Mouse (Mus musculus) heart, embryonic 14.5 days (tissue): ENCODE results near the gene G430095P16Rik. TPM values are rescaled to one million over a fixed set of nuclear protein-coding genes. Genes with fewer than 3 reads are reported as not detected.

Experiments
- ATAC-seq: fragments of 200-750 bp; cut with Nextera tagmentation; 2 replicates; pipeline ENCODE4 v1.8.0; 2017; ENCODE audit warnings: low read depth, moderate TSS enrichment; ENCODE audit not compliant: insufficient number of reproducible peaks, insufficient read depth, low FRiP score
- H3K27ac ChIP-seq, 2 experiments: fragments of 200-500 bp in 1 of 2; fragments of 300-500 bp in 1 of 2; sonication (generic) in 1 of 2; replicated peaks in 1 of 2; 2 replicates each; pipeline ENCODE4 v1.5.1; 2012 to 2014; ENCODE audit warnings: low read depth in 2 of 2, low read length in 2 of 2, control low read depth in 1 of 2, mild to moderate bottlenecking in 1 of 2, mixed read lengths in 1 of 2; ENCODE audit not compliant: control insufficient read depth in 1 of 2, insufficient read depth in 1 of 2
- H3K27me3 ChIP-seq: fragments of 300-500 bp; sonication (generic); 2 replicates; pipeline ENCODE4 v1.6.1; 2014; ENCODE audit warnings: mild to moderate bottlenecking, low read length, control low read depth; ENCODE audit not compliant: control insufficient read depth, insufficient read depth
- H3K36me3 ChIP-seq: fragments of 300-500 bp; sonication (generic); 2 replicates; pipeline ENCODE4 v1.6.1; 2014; ENCODE audit warnings: mild to moderate bottlenecking, control low read depth, low read length, mixed read lengths; ENCODE audit not compliant: control insufficient read depth, insufficient read depth
- H3K4me1 ChIP-seq, 2 experiments: fragments of 200-500 bp in 1 of 2; fragments of 300-500 bp in 1 of 2; sonication (generic) in 1 of 2; 2 replicates each; pipeline ENCODE4 v1.6.1; 2012 to 2014; ENCODE audit warnings: low read length in 2 of 2, control low read depth in 1 of 2, mixed read lengths in 1 of 2; ENCODE audit not compliant: control insufficient read depth in 2 of 2, insufficient read depth in 2 of 2
- H3K4me2 ChIP-seq: fragments of 300-500 bp; sonication (generic); 2 replicates; pipeline ENCODE4 v1.6.1; 2014; ENCODE audit warnings: mild to moderate bottlenecking, low read length
- H3K4me3 ChIP-seq, 2 experiments: fragments of 200-500 bp in 1 of 2; fragments of 300-500 bp in 1 of 2; sonication (generic) in 1 of 2; 2 replicates each; pipeline ENCODE4 v1.5.1; 2012 to 2014; ENCODE audit warnings: low read length in 2 of 2, mild to moderate bottlenecking in 2 of 2, control low read depth in 1 of 2, low read depth in 1 of 2, moderate library complexity in 1 of 2; ENCODE audit not compliant: control insufficient read depth in 1 of 2, insufficient read depth in 1 of 2
- H3K9ac ChIP-seq: fragments of 300-500 bp; sonication (generic); 2 replicates; pipeline ENCODE4 v1.6.1; 2014; ENCODE audit warnings: mild to moderate bottlenecking, low read length
- H3K9me3 ChIP-seq: fragments of 300-500 bp; sonication (generic); 2 replicates; pipeline ENCODE4 v1.6.1; 2016; ENCODE audit warnings: low read length, control low read depth; ENCODE audit not compliant: control insufficient read depth
- WGBS: fragments of 180-500 bp; shearing (Covaris S2); extraction: QIAGEN DNeasy Blood & Tissue Kit; methylation state at CpG from one replicate; pipeline ENCODE4 v1.1.7; 2014; 5-methylcytosine and 5-hydroxymethylcytosine counted together
- polyA plus RNA-seq: library from polyadenylated mRNA; unstranded; fragments of >200 nt; fragmentation: Nextera tagmentation; extraction: Ambion mirVana; gene quantifications from 2 replicates; pipeline ENCODE4 v1.2.1, GENCODE M21; 2014

Gene G430095P16Rik
- polyA plus RNA-seq, 1 experiment from 2014 or later, result 5.9 TPM

- Histone ChIP-seq H3K36me3 (peaks cover 47% of the 10 kb centered on the region), H3K4me2 (peak overlapping the region; percentile 32; the same call in 1 of the 2 replicates), H3K9me3 (no peaks in the 10 kb centered on the region), H3K27me3 (peaks cover 26% of the 10 kb centered on the region), H3K27ac (peak overlapping the region; percentile 63 to 85), H3K4me3 (no peak overlapping the region), H3K9ac (no peak overlapping the region), H3K4me1 (peaks cover 10 to 26% of the 10 kb centered on the region in 2 experiments; a peak in 3 of 4 replicates)
- 54% methylated on average over 7 of the region's 7 CpGs for WGBS
- ATAC-seq, result peak; percentile 52
Observed at GRCm38 (mm10) chr8:84699861-84700322, 22.9 kb upstream of the G430095P16Rik start.

- ATAC-seq, result no peak
- peaks cover 41% of the 10 kb centered on the region for H3K36me3 ChIP-seq
- no peaks in the 10 kb centered on the region for H3K9me3 ChIP-seq
- WGBS, result 76% methylated on average over 5 of the region's 5 CpGs
- peaks cover 10 to 31% of the 10 kb centered on the region in 2 experiments; a peak in 3 of 4 replicates for H3K4me1 ChIP-seq
- H3K4me3 ChIP-seq, result no peak overlapping the region
- H3K9ac ChIP-seq, result no peak overlapping the region
- H3K27ac ChIP-seq, result peak overlapping the region; percentile 63 to 85
- 0 out of 2 replicates have a peak overlapping the region, but pooled peaks have one; percentile 32 for H3K4me2 ChIP-seq
- H3K27me3 ChIP-seq, result peaks cover 32% of the 10 kb centered on the region
Observed at GRCm38 (mm10) chr8:84700526-84700925, 22.3 kb upstream of the G430095P16Rik start.

GRCm38 (mm10) chr8:84700941-84701911, 21.6 kb upstream of the G430095P16Rik start, which contains the start of gene Lyl1:
Gene Lyl1, plus strand, starts transcription at chr8:84701457.
- peak; percentile 71 for ATAC-seq
- Histone ChIP-seq H3K9me3 (no peaks in the 10 kb centered on the region), H3K4me1 (peaks cover 10 to 31% of the 10 kb centered on the region in 2 experiments; a peak in 3 of 4 replicates), H3K4me3 (peak within 1 kb of the TSS; percentile 32 to 42), H3K9ac (peak within 1 kb of the TSS; percentile 72), H3K4me2 (peak within 1 kb of the TSS; percentile 65), H3K27me3 (peaks cover 35% of the 10 kb centered on the region), H3K36me3 (peaks cover 34% of the 10 kb centered on the region), H3K27ac (peak within 1 kb of the TSS; percentile 69 to 85)
- 6% methylated on average over 34 of the region's 34 CpGs for WGBS

- Histone ChIP-seq H3K27ac (peak overlapping the region; percentile 29 to 85; a peak in 3 of 4 replicates), H3K36me3 (peaks cover 21% of the 10 kb centered on the region), H3K4me1 (peaks cover 12 to 41% of the 10 kb centered on the region in 2 experiments; a peak in 3 of 4 replicates), H3K9me3 (no peaks in the 10 kb centered on the region), H3K9ac (peak overlapping the region; percentile 72), H3K4me2 (peak overlapping the region; percentile 65), H3K4me3 (peak overlapping the region; percentile 32 to 42), H3K27me3 (peaks cover 42% of the 10 kb centered on the region)
- 66% methylated on average over 9 of the region's 9 CpGs for WGBS
- no peak for ATAC-seq
Observed at GRCm38 (mm10) chr8:84702561-84702960, 20.2 kb upstream of the G430095P16Rik start.

GRCm38 (mm10) chr8:84702963-84703465, 19.8 kb upstream of the G430095P16Rik start:
- Histone ChIP-seq H3K27ac (peak overlapping the region in 1 of 2 experiments; percentile 85; a peak in 2 of 4 replicates), H3K36me3 (peaks cover 20% of the 10 kb centered on the region), H3K9ac (peak overlapping the region; percentile 72), H3K4me3 (peak overlapping the region; percentile 32 to 42), H3K4me2 (peak overlapping the region; percentile 65), H3K27me3 (peaks cover 47% of the 10 kb centered on the region), H3K9me3 (no peaks in the 10 kb centered on the region), H3K4me1 (peaks cover 12 to 45% of the 10 kb centered on the region in 2 experiments; a peak in 3 of 4 replicates)
- WGBS, result 70% methylated on average over 6 of the region's 6 CpGs
- ATAC-seq, result no peak

GRCm38 (mm10) chr8:84703466-84704249, 19.1 kb upstream of the G430095P16Rik start:
- 11% methylated on average over 38 of the region's 38 CpGs for WGBS
- Histone ChIP-seq H3K27ac (peak overlapping the region in 1 of 2 experiments; percentile 85; a peak in 2 of 4 replicates), H3K27me3 (peaks cover 53% of the 10 kb centered on the region), H3K4me1 (peaks cover 14 to 48% of the 10 kb centered on the region in 2 experiments; a peak in 3 of 4 replicates), H3K9ac (peak overlapping the region; percentile 72; the same call in 1 of the 2 replicates), H3K36me3 (peaks cover 14% of the 10 kb centered on the region), H3K4me2 (peak overlapping the region; percentile 65), H3K4me3 (peak overlapping the region; percentile 18 to 42), H3K9me3 (no peaks in the 10 kb centered on the region)
- ATAC-seq, result no peak
